Mouse (Mus musculus) kidney, postnatal 4 days (tissue): ENCODE results near the gene Atf3.

ENCODE experiments used
- DNase-seq, 2 experiments: peaks; one replicate each; pipeline ENCODE4 v3.0.0; 2021; ENCODE audit warnings: mixed read lengths in 2 of 2

The Atf3 gene

GRCm38 (mm10) chr1:191217939-191218338 is at the start of gene Atf3:
Atf3 (minus strand) TSS chr1:191218039.
- no peak for DNase-seq

- DNase-seq = no peak
Observed at GRCm38 (mm10) chr1:191267162-191267561, 49.3 kb upstream of the Atf3 start.

- DNase-seq = no peak
Observed at GRCm38 (mm10) chr1:191263471-191263870, 45.6 kb upstream of the Atf3 start.

- no peak for DNase-seq
Observed at GRCm38 (mm10) chr1:191261861-191262260, 44.0 kb upstream of the Atf3 start.

GRCm38 (mm10) chr1:191259661-191260060 is 41.8 kb upstream of the Atf3 start:
- DNase-seq = no peak

- no peak for DNase-seq
Observed at GRCm38 (mm10) chr1:191259121-191259520, 41.3 kb upstream of the Atf3 start.

GRCm38 (mm10) chr1:191258521-191258920 is 40.7 kb upstream of the Atf3 start:
- no peak for DNase-seq

GRCm38 (mm10) chr1:191257981-191258380 is 40.1 kb upstream of the Atf3 start:
- no peak for DNase-seq

- DNase-seq = no peak
Observed at GRCm38 (mm10) chr1:191257351-191257771, 39.5 kb upstream of the Atf3 start.

- DNase-seq = peak in 1 of 2 experiments; percentile 45
Observed at GRCm38 (mm10) chr1:191256566-191257350, 38.9 kb upstream of the Atf3 start.

GRCm38 (mm10) chr1:191256134-191256533 is 38.3 kb upstream of the Atf3 start:
- DNase-seq = no peak

GRCm38 (mm10) chr1:191254448-191254847 is 36.6 kb upstream of the Atf3 start:
- peak; percentile 46 to 64 for DNase-seq

GRCm38 (mm10) chr1:191253636-191254035 is 35.8 kb upstream of the Atf3 start:
- no peak for DNase-seq

- no peak for DNase-seq
Observed at GRCm38 (mm10) chr1:191249975-191250374, 32.1 kb upstream of the Atf3 start.

- no peak for DNase-seq
Observed at GRCm38 (mm10) chr1:191248423-191248822, 30.6 kb upstream of the Atf3 start.

- DNase-seq = no peak
Observed at GRCm38 (mm10) chr1:191247561-191247960, 29.7 kb upstream of the Atf3 start.

- DNase-seq = no peak
Observed at GRCm38 (mm10) chr1:191243855-191244254, 26.0 kb upstream of the Atf3 start.

GRCm38 (mm10) chr1:191242065-191242698 is 24.3 kb upstream of the Atf3 start:
- DNase-seq = no peak

- no peak for DNase-seq
Observed at GRCm38 (mm10) chr1:191241574-191241973, 23.7 kb upstream of the Atf3 start.

- DNase-seq = no peak
Observed at GRCm38 (mm10) chr1:191239602-191240001, 21.8 kb upstream of the Atf3 start.

GRCm38 (mm10) chr1:191235788-191236542 is 18.1 kb upstream of the Atf3 start:
- no peak for DNase-seq

GRCm38 (mm10) chr1:191234837-191235236 is 17.0 kb upstream of the Atf3 start:
- no peak for DNase-seq

GRCm38 (mm10) chr1:191230355-191230931 is 12.6 kb upstream of the Atf3 start:
- no peak for DNase-seq
